Mouse (Mus musculus): Measurements from ENCODE around the gene Spryd4. TPM values are rescaled to one million over a fixed set of nuclear protein-coding genes. Genes with fewer than 3 reads are reported as not detected.
A peak's percentile ranks its signal among the peaks of the same experiment; 100 is the strongest.
"Not testable (repeated sequence)": the region's sequence is repeated elsewhere in the genome, so short reads cannot be mapped to it uniquely, and the experiment has no call there.

The Spryd4 gene
- 54.0 and 61.1 TPM in 2 replicates for polyA plus RNA-seq (2015; fragmentation: Nextera tagmentation; extraction: Ambion mirVana)

GRCm38 (mm10) chr10:128211390-128212108 lies at the start of gene Spryd4:
Spryd4 (minus strand) TSS chr10:128211807.
- WGBS (ENCODE audit: insufficient replicate concordance), result under 1% methylated on average over 30 of the region's 30 CpGs

DNA sequence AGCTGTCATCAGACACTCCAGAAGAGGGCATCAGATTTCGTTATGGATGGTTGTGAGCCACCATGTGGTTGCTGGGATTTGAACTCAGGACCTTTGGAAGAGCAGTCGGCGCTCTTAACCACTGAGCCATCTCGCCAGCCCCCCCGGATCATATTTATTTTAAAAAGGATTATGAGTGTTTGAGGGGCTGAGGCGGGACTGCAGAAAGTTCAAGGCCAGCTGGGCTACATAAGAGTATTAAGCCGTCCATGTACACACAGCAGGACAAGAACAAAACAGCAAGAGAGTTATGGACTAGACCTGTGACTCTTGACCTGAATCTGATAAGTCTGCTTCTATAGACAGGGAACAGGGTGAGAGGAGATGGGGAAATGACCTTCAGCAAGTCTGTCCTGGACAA lies 48.8 kb upstream of the Spryd4 start:
- not testable (repeated sequence) for H3K27me3 ChIP-seq (ENCODE audit: insufficient read depth, low read length); DNase-seq; H3K9ac ChIP-seq (replicated peaks); ATAC-seq; H3K4me3 ChIP-seq (ENCODE audit: low read depth, low read length); H3K27ac ChIP-seq (ENCODE audit: low read depth); H3K4me2 ChIP-seq (ENCODE audit: low read depth, low read length); H3K36me3 ChIP-seq (replicated peaks; ENCODE audit: insufficient read depth, low read length); H3K9me3 ChIP-seq (ENCODE audit: low read length)
- peaks cover 12% of the 10 kb centered on the region for H3K4me1 ChIP-seq (ENCODE audit: insufficient read depth)
- 84% methylated on average over 7 of the region's 7 CpGs for WGBS (ENCODE audit: insufficient replicate concordance)

More at GRCm38 (mm10) chr10:128211390-128212108, at the start of gene Spryd4:
- Histone ChIP-seq H3K36me3 (replicated peaks; ENCODE audit: insufficient read depth, low read length) (peaks cover 15% of the 10 kb centered on the region), H3K27ac (ENCODE audit: low read depth) (peak within 1 kb of the TSS; percentile 83), H3K27me3 (ENCODE audit: insufficient read depth, low read length) (no peaks in the 10 kb centered on the region), H3K9me3 (ENCODE audit: low read length) (no peaks in the 10 kb centered on the region), H3K4me2 (ENCODE audit: low read depth, low read length) (peak within 1 kb of the TSS; percentile 79), H3K4me3 (ENCODE audit: low read depth, low read length) (peak within 1 kb of the TSS; percentile 68), H3K9ac (replicated peaks) (peak within 1 kb of the TSS; percentile 63), H3K4me1 (ENCODE audit: insufficient read depth) (peaks cover 23% of the 10 kb centered on the region)
- peak; percentile 48 for TF ChIP-seq CTCF (IDR thresholded peaks at IDR 0.05; ENCODE audit: low read depth)
- no peak for TF ChIP-seq EP300 (IDR thresholded peaks at IDR 0.05; ENCODE audit: low read depth)
- peak; percentile 93 for DNase-seq
- peak; percentile 88 for ATAC-seq

DNA sequence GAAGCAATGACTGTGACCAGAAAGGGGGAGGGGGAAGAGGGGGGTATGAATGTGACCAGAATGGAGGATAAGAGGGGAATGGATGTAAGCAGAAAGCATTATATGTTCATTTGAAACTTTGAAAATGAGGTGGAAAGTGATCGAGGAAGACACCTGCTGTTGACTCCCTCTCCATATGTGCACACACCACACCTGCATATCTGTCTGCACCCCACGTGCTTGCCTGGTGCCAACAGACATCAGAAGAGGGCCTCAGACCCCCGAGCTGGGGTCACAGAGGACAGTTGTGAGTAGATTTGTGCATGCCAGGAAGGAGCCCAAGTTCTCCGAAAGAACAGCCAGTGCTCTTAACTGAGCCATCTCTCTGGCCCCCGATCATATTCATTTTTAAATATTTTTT lies 48.3 kb upstream of the Spryd4 start:
- ATAC-seq (no peak), DNase-seq (no peak)
- TF ChIP-seq CTCF (IDR thresholded peaks at IDR 0.05; ENCODE audit: low read depth), result no peak
- TF ChIP-seq EP300 (IDR thresholded peaks at IDR 0.05; ENCODE audit: low read depth), result no peak
- H3K4me1 ChIP-seq (ENCODE audit: insufficient read depth), result peaks cover 12% of the 10 kb centered on the region
- H3K36me3 ChIP-seq (replicated peaks; ENCODE audit: insufficient read depth, low read length), result no peaks in the 10 kb centered on the region
- no peak overlapping the region for H3K4me3 ChIP-seq (ENCODE audit: low read depth, low read length)
- H3K9me3 ChIP-seq (ENCODE audit: low read length), result no peaks in the 10 kb centered on the region
- 81% methylated on average over 5 of the region's 5 CpGs for WGBS (ENCODE audit: insufficient replicate concordance)
- H3K27ac ChIP-seq (ENCODE audit: low read depth), result no peak overlapping the region
- no peak overlapping the region for H3K4me2 ChIP-seq (ENCODE audit: low read depth, low read length)
- H3K27me3 ChIP-seq (ENCODE audit: insufficient read depth, low read length), result no peaks in the 10 kb centered on the region
- no peak overlapping the region for H3K9ac ChIP-seq (replicated peaks)

GRCm38 (mm10) chr10:128258953-128259352 lies 47.3 kb upstream of the Spryd4 start:
- H3K4me1 ChIP-seq (ENCODE audit: insufficient read depth), result peaks cover 12% of the 10 kb centered on the region
- no peak overlapping the region for H3K4me3 ChIP-seq (ENCODE audit: low read depth, low read length)
- no peak overlapping the region for H3K9ac ChIP-seq (replicated peaks)
- TF ChIP-seq CTCF (IDR thresholded peaks at IDR 0.05; ENCODE audit: low read depth), result no peak
- TF ChIP-seq EP300 (IDR thresholded peaks at IDR 0.05; ENCODE audit: low read depth), result no peak
- no peaks in the 10 kb centered on the region for H3K36me3 ChIP-seq (replicated peaks; ENCODE audit: insufficient read depth, low read length)
- ATAC-seq (peak; percentile 35), DNase-seq (peak; percentile 46)
- no peaks in the 10 kb centered on the region for H3K9me3 ChIP-seq (ENCODE audit: low read length)
- H3K27ac ChIP-seq (ENCODE audit: low read depth), result peak overlapping the region; percentile 71
- no peaks in the 10 kb centered on the region for H3K27me3 ChIP-seq (ENCODE audit: insufficient read depth, low read length)
- no peak overlapping the region for H3K4me2 ChIP-seq (ENCODE audit: low read depth, low read length)
- 13% methylated on average over 4 of the region's 4 CpGs for WGBS (ENCODE audit: insufficient replicate concordance)

DNA sequence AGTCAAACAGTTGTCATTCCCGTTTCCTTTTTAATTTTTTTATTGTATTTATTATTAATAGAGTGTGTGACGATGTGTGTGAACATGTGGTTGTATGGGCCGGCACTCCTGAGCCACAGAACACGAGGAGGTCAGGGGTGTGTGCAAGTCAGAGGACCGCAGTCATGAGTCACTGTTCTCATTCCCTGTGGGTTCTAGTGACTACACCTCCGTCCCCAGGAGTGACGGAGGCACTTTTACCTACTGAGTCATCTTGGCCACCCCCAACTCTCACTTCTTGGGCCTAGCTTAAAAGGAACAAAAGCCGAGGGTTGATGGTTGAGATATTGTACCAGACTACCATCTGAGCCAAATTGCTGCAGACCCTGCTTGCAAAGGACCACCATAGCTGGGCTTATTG lies 44.7 kb upstream of the Spryd4 start:
- WGBS (ENCODE audit: insufficient replicate concordance), result 83% methylated on average over 8 of the region's 8 CpGs
- Histone ChIP-seq H3K27ac (ENCODE audit: low read depth) (no peak overlapping the region), H3K9ac (replicated peaks) (no peak overlapping the region), H3K27me3 (ENCODE audit: insufficient read depth, low read length) (no peaks in the 10 kb centered on the region), H3K36me3 (replicated peaks; ENCODE audit: insufficient read depth, low read length) (peaks cover 13% of the 10 kb centered on the region), H3K4me2 (ENCODE audit: low read depth, low read length) (no peak overlapping the region), H3K4me1 (ENCODE audit: insufficient read depth) (peaks cover 12% of the 10 kb centered on the region), H3K9me3 (ENCODE audit: low read length) (no peaks in the 10 kb centered on the region), H3K4me3 (ENCODE audit: low read depth, low read length) (no peak overlapping the region)
- TF ChIP-seq EP300 (IDR thresholded peaks at IDR 0.05; ENCODE audit: low read depth) (no peak), CTCF (IDR thresholded peaks at IDR 0.05; ENCODE audit: low read depth) (no peak)
- ATAC-seq (no peak), DNase-seq (no peak)

GRCm38 (mm10) chr10:128255925-128256324 lies 44.3 kb upstream of the Spryd4 start:
- ATAC-seq (no peak), DNase-seq (no peak)
- no peak overlapping the region for H3K27ac ChIP-seq (ENCODE audit: low read depth)
- 87% methylated on average over 8 of the region's 8 CpGs for WGBS (ENCODE audit: insufficient replicate concordance)
- no peak overlapping the region for H3K9ac ChIP-seq (replicated peaks)
- no peaks in the 10 kb centered on the region for H3K9me3 ChIP-seq (ENCODE audit: low read length)
- peaks cover 12% of the 10 kb centered on the region for H3K4me1 ChIP-seq (ENCODE audit: insufficient read depth)
- H3K27me3 ChIP-seq (ENCODE audit: insufficient read depth, low read length), result no peaks in the 10 kb centered on the region
- H3K36me3 ChIP-seq (replicated peaks; ENCODE audit: insufficient read depth, low read length), result peaks cover 17% of the 10 kb centered on the region
- TF ChIP-seq CTCF (IDR thresholded peaks at IDR 0.05; ENCODE audit: low read depth), result no peak
- TF ChIP-seq EP300 (IDR thresholded peaks at IDR 0.05; ENCODE audit: low read depth), result no peak
- H3K4me3 ChIP-seq (ENCODE audit: low read depth, low read length), result no peak overlapping the region
- no peak overlapping the region for H3K4me2 ChIP-seq (ENCODE audit: low read depth, low read length)
